Mouse (Mus musculus) liver, adult (tissue): ENCODE data around the gene Cdkn1a.
A peak's percentile ranks its signal among the peaks of the same experiment; 100 is the strongest.

Experiments used
- GATA4 ChIP-seq: IDR thresholded peaks from 2 replicates; pipeline ENCODE4 v1.6.1; 2014; ENCODE audit warnings: mild to moderate bottlenecking, low read length; ENCODE audit not compliant: insufficient replicate concordance

Cdkn1a gene

GRCm38 (mm10) chr17:29092497-29092896, 1.7 kb downstream of the Cdkn1a start:
- no peak for TF ChIP-seq GATA4

- no peak for TF ChIP-seq GATA4
These were observed 2.6 kb downstream of the Cdkn1a start for GRCm38 (mm10) chr17:29093110-29093952.

- no peak for TF ChIP-seq GATA4
These were observed 3.2 kb downstream of the Cdkn1a start for GRCm38 (mm10) chr17:29093961-29094309.

GRCm38 (mm10) chr17:29094310-29095181, 3.8 kb downstream of the Cdkn1a start:
- peak; percentile 45; the same call in 1 of the 2 replicates for TF ChIP-seq GATA4

- TF ChIP-seq GATA4 = peak; percentile 59; the same call in 1 of the 2 replicates
These were observed 4.5 kb downstream of the Cdkn1a start for GRCm38 (mm10) chr17:29095201-29095733.

GRCm38 (mm10) chr17:29096245-29096644, 5.5 kb downstream of the Cdkn1a start:
- TF ChIP-seq GATA4 = no peak

GRCm38 (mm10) chr17:29096851-29097561, 6.2 kb downstream of the Cdkn1a start:
- no peak for TF ChIP-seq GATA4

- TF ChIP-seq GATA4 = no peak
These were observed 7.5 kb downstream of the Cdkn1a start for GRCm38 (mm10) chr17:29098291-29098690.

GRCm38 (mm10) chr17:29099076-29099475, 8.3 kb downstream of the Cdkn1a start:
- no peak for TF ChIP-seq GATA4

- no peak for TF ChIP-seq GATA4
These were observed 9.9 kb downstream of the Cdkn1a start for GRCm38 (mm10) chr17:29100627-29101026.

- TF ChIP-seq GATA4 = no peak
These were observed 20.6 kb downstream of the Cdkn1a start for GRCm38 (mm10) chr17:29111332-29111731.

GRCm38 (mm10) chr17:29113591-29114352, 23.0 kb downstream of the Cdkn1a start, which contains the start of gene Rab44:
TSS of gene Rab44 (plus strand) at chr17:29114145.
- no peak for TF ChIP-seq GATA4

- TF ChIP-seq GATA4 = no peak
These were observed 25.2 kb downstream of the Cdkn1a start for GRCm38 (mm10) chr17:29116023-29116422.

- no peak for TF ChIP-seq GATA4
These were observed 26.4 kb downstream of the Cdkn1a start for GRCm38 (mm10) chr17:29117006-29117648.
